Comparison of ENCODE assay signal across 14 mouse cellular contexts in the genomic region with DNA sequence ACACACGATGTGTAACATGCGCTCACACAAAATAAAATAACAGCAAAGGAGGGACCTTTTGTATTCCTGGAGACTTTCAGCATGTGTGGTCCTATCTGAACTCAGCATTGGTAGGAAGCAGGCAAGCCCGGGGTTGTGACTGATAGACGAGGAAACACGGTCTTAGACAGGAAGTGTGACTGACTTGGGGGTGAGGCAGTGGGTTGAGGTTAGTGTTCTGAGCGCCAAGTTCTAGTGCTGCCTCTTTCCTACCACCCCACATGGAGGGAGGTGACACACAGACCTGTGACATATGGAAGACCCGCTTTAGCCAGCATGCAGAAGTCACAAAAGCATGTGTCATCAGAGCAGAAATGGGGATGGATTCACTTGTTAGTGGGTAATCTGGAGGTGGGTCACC.
"Had no signal": no experiment of that assay in that cellular context is flagged by ENCODE, and none has a peak within 500 bp of the region (broad histone marks: within the 10 kb centered on the region; RNA-seq: fewer than 3 reads in every experiment).

No protein-coding gene starts in this region.

- DNase-seq: kidney, adult 11 months; kidney, adult 8-10 months; kidney, postnatal 10 days; kidney, postnatal 36 days; layer of hippocampus, postnatal 36 days; left cerebral cortex, postnatal 4 days; lung, adult 18-20 months; lung, postnatal 10 days; lung, postnatal 36 days; right cerebral cortex, adult 18-20 months; right cerebral cortex, postnatal 14 days; right cerebral cortex, postnatal 4 days; thymus, postnatal 36 days had no signal

- ATAC-seq: intestine, embryonic 15.5 days had no signal
